Mouse (Mus musculus) E14TG2a.4 (cell line): ENCODE results near the gene Znhit6.

ENCODE experiments used
- CTCF ChIP-seq: conservative IDR thresholded peaks from 2 replicates; pipeline ENCODE4 v1.5.1; 2014; ENCODE audit warnings: low read length
- NANOG ChIP-seq: IDR thresholded peaks from 2 replicates; pipeline ENCODE4 v1.6.1; 2014; ENCODE audit warnings: borderline replicate concordance, low read length, mixed read lengths

- no peak for TF ChIP-seq CTCF
- no peak for TF ChIP-seq NANOG
Measured at GRCm38 (mm10) chr3:145613234-145613633, 37.2 kb downstream of the Znhit6 start.
